Mouse (Mus musculus) ovary, postnatal 14 days (tissue): Measurements from ENCODE around the gene Gstp2.

Experiments
- DNase-seq: peaks from one replicate; pipeline ENCODE4 v3.0.0; 2022; ENCODE audit warnings: low spot score

Gstp2 gene

GRCm38 (mm10) chr19:4045966-4046865, at the start of gene Gstp2:
Gstp2 (minus strand) TSS chr19:4046023.
- peak; percentile 62 for DNase-seq

DNA sequence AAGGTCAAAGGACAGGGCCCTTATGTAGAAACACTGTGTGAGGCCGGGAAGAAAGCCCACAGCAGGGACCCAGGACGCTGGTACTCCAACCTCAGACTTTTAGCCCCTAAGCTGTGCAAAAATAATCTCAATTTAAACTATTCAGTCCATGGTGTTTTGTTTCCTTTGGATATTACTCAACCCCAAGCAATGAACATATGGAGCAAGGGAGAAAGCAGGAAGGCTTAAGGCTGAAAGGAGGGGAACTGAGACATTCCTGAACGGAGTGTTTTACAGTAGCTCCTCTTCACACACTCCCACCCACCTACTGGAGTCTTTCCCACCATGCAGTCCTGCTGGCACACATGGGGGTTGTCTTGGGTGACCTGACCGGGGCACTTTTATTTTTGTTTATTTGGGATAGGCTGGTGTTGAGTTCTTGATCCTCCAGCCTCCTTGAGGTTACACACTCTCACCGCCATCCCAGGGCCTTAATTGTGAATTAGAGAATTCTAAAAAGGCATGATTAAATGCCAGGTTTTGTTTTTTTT, 49.0 kb upstream of the Gstp2 start:
- no peak for DNase-seq

DNA sequence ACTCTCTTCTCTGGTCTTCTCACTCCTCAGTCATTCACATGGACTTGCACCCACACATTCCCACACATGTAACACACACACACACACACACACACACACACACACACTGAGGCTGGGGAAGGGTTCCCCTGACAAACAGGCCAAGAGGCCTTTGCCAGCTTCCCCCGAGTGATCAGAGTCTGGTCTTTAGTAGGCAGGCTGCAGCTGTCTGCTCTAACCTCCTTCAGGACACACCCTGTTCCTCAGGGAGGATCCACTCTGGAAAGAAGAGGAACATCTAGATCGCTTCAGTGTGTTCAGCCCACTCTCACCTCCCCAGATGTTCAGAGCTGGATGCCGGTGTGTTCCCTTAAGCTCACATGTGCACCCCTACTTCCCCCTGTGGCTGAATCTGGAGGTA, 48.5 kb upstream of the Gstp2 start:
- DNase-seq, result no peak

- DNase-seq, result no peak
Observed at GRCm38 (mm10) chr19:4093772-4094171, 47.9 kb upstream of the Gstp2 start.

- no peak for DNase-seq
Observed at GRCm38 (mm10) chr19:4092750-4093149, 46.9 kb upstream of the Gstp2 start.

- DNase-seq, result no peak
Observed at GRCm38 (mm10) chr19:4091383-4091782, 45.6 kb upstream of the Gstp2 start.

GRCm38 (mm10) chr19:4090446-4090845, 44.6 kb upstream of the Gstp2 start:
- DNase-seq, result no peak

- no peak for DNase-seq
Observed at GRCm38 (mm10) chr19:4089128-4089527, 43.3 kb upstream of the Gstp2 start.

GRCm38 (mm10) chr19:4088146-4088545, 42.3 kb upstream of the Gstp2 start:
- DNase-seq, result no peak

DNA sequence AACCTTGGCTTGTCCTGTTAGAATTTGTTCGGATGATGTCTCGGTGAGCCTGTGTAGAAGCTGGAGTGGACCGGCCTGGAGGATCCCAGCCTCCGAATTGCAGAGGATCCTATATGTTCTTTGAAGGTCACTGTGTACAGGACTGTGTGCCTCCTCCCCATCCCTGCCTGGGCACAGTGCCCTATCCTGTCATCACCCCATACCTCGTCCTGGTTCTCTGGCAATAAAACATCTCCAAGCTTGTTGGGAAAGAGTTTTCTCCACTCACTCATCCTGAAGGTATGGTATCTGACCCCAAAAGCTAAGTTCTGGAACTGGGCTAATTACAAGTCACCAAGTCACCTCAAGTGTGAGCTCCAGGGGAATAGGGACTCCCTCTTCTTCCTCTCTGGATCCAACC, 41.3 kb upstream of the Gstp2 start:
- no peak for DNase-seq

DNA sequence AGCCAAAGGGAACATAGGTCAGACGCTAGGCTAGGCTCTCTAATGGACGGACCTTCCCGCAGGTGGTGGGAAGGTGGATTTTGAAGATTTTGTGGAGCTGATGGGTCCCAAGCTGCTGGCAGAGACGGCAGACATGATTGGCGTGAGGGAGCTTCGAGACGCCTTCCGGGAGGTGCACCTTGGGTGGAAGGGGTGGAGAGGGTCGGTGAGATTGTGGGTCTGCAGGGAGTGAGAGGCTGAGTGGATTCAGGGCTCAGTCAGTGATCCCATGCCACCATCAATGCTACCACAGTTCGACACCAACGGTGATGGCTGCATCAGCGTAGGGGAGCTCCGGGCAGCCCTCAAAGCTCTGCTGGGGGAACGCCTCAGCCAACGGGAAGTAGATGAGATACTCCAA, 40.3 kb upstream of the Gstp2 start:
- DNase-seq, result no peak

- no peak for DNase-seq
Observed at GRCm38 (mm10) chr19:4084984-4085383, 39.2 kb upstream of the Gstp2 start.

DNA sequence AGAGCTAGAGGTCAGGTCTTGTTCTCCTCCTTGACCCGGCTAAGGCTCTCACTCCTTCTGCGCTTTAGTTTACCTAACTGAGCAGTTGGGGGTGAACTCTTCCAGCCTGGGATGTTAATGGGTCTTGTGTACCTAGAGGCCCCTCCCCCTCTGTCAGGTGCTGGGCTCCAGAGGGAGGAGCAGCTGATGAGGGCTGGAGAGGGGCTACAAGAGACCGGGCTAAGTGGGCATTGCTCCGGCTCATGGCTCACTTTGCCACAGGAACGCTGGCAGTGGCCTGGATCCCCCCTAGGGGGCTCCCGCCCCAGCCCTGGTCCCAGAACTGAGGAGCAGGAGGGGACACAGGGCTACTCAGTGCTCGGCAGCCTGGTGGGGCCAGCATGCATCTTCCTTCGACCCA, 38.0 kb upstream of the Gstp2 start:
- DNase-seq, result no peak

DNA sequence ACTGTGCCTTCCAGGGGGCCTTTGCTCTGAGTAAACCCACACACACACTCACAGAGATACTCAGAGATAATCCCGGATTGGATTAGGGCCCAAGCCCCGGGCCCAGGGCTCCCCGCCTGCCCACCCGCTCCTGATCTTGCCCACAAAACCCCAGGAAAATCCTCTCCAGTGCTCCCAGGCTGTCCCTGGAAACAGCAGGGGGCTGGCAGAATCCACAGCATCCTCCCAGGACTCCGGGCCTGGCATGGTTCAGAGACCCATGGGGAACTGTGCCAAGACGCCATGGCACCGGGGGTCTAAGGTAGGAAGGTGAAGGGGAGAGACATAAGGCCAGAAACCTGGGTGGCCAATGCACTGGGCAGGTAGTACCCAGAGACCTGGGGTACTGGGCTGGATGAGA, 37.5 kb upstream of the Gstp2 start:
- DNase-seq, result no peak

GRCm38 (mm10) chr19:4082219-4082965, 36.6 kb upstream of the Gstp2 start:
- no peak for DNase-seq

GRCm38 (mm10) chr19:4081394-4081793, 35.6 kb upstream of the Gstp2 start, which contains the start of gene Cabp2:
Cabp2 (plus strand) TSS chr19:4081578.
- no peak for DNase-seq

DNA sequence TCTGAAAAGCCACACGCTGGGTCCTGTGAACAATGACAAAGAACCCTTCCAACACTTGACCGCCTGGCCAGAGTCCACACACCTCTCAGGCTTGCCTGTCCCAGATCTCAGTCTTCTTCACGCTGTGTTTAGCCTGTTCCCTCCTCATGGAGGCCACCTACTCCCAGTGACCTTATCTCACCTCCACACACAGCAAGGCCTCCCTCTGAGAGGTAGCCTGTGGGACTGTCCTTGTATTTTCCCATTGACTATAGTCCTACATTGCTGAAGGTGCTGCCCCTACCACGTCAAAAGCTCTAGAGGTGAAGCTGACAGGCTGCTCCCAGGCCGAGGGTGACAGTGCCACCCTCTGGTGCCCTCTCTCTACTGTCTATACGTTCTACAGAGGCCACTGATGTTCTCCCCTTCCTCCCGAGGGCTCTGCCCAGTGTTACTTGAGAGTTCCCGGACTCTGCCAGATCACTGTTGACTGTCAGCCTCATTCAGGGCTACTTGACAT, 34.7 kb upstream of the Gstp2 start:
- DNase-seq, result no peak

- no peak for DNase-seq
Observed at GRCm38 (mm10) chr19:4079594-4079993, 33.8 kb upstream of the Gstp2 start.

GRCm38 (mm10) chr19:4075531-4075930, 29.7 kb upstream of the Gstp2 start:
- no peak for DNase-seq

- DNase-seq, result no peak
Observed at GRCm38 (mm10) chr19:4072706-4073424, 27.0 kb upstream of the Gstp2 start.

- DNase-seq, result no peak
Observed at GRCm38 (mm10) chr19:4071406-4071805, 25.6 kb upstream of the Gstp2 start.

DNA sequence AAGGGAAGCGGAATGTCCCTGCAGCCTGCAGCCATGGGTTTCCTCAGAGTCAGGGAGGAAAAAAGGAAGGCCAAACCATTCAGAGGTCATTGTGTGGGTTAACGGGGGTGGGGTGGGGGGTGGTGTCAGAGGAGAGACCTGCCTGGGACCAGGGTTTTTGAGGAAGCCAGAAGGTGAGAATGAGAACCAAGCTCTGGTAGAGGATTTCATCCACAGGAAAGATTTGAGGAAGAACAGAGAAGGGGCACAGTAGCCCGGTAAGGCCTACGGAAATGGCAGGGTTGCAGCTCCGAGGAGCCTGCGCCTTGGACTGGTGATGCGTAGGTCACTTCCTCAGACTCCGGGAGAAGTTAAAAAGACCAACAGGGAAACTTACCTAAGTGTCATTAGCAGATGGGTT, 24.9 kb upstream of the Gstp2 start:
- no peak for DNase-seq
